Mouse (Mus musculus) embryonic fibroblast, embryonic 13.5 days (primary cell): ENCODE results near the gene Map3k14. TPM values are rescaled to one million over a fixed set of nuclear protein-coding genes. Genes with fewer than 3 reads are reported as not detected.

Experiments
- H3K27ac ChIP-seq: 2 replicates; pipeline ENCODE4 v1.5.1; 2012; ENCODE audit warnings: low read length, control low read depth, inconsistent platforms; ENCODE audit not compliant: insufficient read depth
- H3K4me1 ChIP-seq: 2 replicates; pipeline ENCODE4 v1.6.1; 2011; ENCODE audit warnings: low read length; ENCODE audit not compliant: control insufficient read depth, insufficient read depth
- H3K4me3 ChIP-seq: 2 replicates; pipeline ENCODE4 v1.5.1; 2011; ENCODE audit warnings: mild to moderate bottlenecking, control low read depth, low read length; ENCODE audit not compliant: insufficient read depth
- CTCF ChIP-seq: IDR thresholded peaks from 2 replicates; pipeline ENCODE4 v1.5.1; 2011; ENCODE audit warnings: mild to moderate bottlenecking, control low read depth, low read length, moderate library complexity, borderline replicate concordance; ENCODE audit not compliant: insufficient read depth
- POLR2A ChIP-seq: IDR thresholded peaks from 2 replicates; pipeline ENCODE4 v1.6.1; 2011; ENCODE audit warnings: low read depth, mild to moderate bottlenecking, control low read depth, low read length, moderate library complexity
- polyA plus RNA-seq: library from polyadenylated mRNA; stranded (reverse); fragments of >200 nt; gene quantifications from 2 replicates; pipeline ENCODE4 v1.2.4, GENCODE M21; 2011; ENCODE audit warnings: low read depth; ENCODE audit not compliant: missing spikeins, insufficient read length

Gene Map3k14
- polyA plus RNA-seq, 1 experiment, result 8.5 TPM

- Histone ChIP-seq H3K4me3 (no peak overlapping the region), H3K4me1 (no peaks in the 10 kb centered on the region), H3K27ac (no peak overlapping the region)
- TF ChIP-seq POLR2A (no peak), CTCF (no peak)
These were observed 94.1 kb downstream of the Map3k14 start for GRCm38 (mm10) chr11:103173041-103173770.

GRCm38 (mm10) chr11:103172392-103173040 lies 94.8 kb downstream of the Map3k14 start:
- Histone ChIP-seq H3K4me1 (no peaks in the 10 kb centered on the region), H3K27ac (no peak overlapping the region), H3K4me3 (no peak overlapping the region)
- TF ChIP-seq CTCF, result no peak
- no peak for TF ChIP-seq POLR2A

GRCm38 (mm10) chr11:103171703-103172391 lies 95.4 kb downstream of the Map3k14 start:
- no peak for TF ChIP-seq CTCF
- TF ChIP-seq POLR2A, result no peak
- Histone ChIP-seq H3K4me3 (no peak overlapping the region), H3K4me1 (no peaks in the 10 kb centered on the region), H3K27ac (no peak overlapping the region)

GRCm38 (mm10) chr11:103171286-103171620 lies 96.0 kb downstream of the Map3k14 start:
- TF ChIP-seq CTCF, result no peak
- TF ChIP-seq POLR2A, result no peak
- Histone ChIP-seq H3K4me1 (no peaks in the 10 kb centered on the region), H3K4me3 (peak overlapping the region; percentile 22; the same call in 1 of the 2 replicates), H3K27ac (no peak overlapping the region)

GRCm38 (mm10) chr11:103170494-103171285 lies 96.6 kb downstream of the Map3k14 start, which contains the start of gene Fmnl1:
Fmnl1 (plus strand) TSS chr11:103171107.
- Histone ChIP-seq H3K4me3 (peak within 1 kb of the TSS; percentile 22), H3K4me1 (no peaks in the 10 kb centered on the region), H3K27ac (no peak within 1 kb of the TSS)
- TF ChIP-seq CTCF (no peak), POLR2A (no peak)

GRCm38 (mm10) chr11:103170111-103170493 lies 97.2 kb downstream of the Map3k14 start:
- Histone ChIP-seq H3K27ac (no peak overlapping the region), H3K4me1 (no peaks in the 10 kb centered on the region), H3K4me3 (no peak overlapping the region)
- TF ChIP-seq CTCF, result no peak
- no peak for TF ChIP-seq POLR2A

Other genes starting within 250 kb of the Map3k14 start
- gene Nmt1, start 239.3 kb downstream of the Map3k14 start, polyA plus RNA-seq, result 91.1 and 111 TPM in 2 replicates
- 57.7 and 66.6 TPM in 2 replicates for gene Dcakd, start 239.1 kb downstream of the Map3k14 start, polyA plus RNA-seq
- gene Plcd3, start 165.8 kb downstream of the Map3k14 start, polyA plus RNA-seq, result 5.6 and 7.1 TPM in 2 replicates
- gene Acbd4, start 165.8 kb downstream of the Map3k14 start, polyA plus RNA-seq, result 23.3 and 24.3 TPM in 2 replicates
- gene Hexim1, start 151.2 kb downstream of the Map3k14 start, polyA plus RNA-seq, result 16.8 and 19.0 TPM in 2 replicates
- 2.3 and 3.1 TPM in 2 replicates for gene Hexim2, start 135.0 kb downstream of the Map3k14 start, polyA plus RNA-seq
- 1.1 TPM in 1 of 2 replicates, not detected in the other for gene Fmnl1, start 96.4 kb downstream of the Map3k14 start, polyA plus RNA-seq
- 0.68 TPM in 1 of 2 replicates, not detected in the other for gene 1700023F06Rik, start 58.9 kb downstream of the Map3k14 start, polyA plus RNA-seq
- not detected in 2 replicates for gene Spata32, start 49.0 kb downstream of the Map3k14 start, polyA plus RNA-seq
- 2.0 and 4.5 TPM in 2 replicates for gene Arhgap27, start 96.2 kb upstream of the Map3k14 start, polyA plus RNA-seq
- gene Plekhm1, start 145.2 kb upstream of the Map3k14 start, polyA plus RNA-seq, result 8.3 and 9.0 TPM in 2 replicates
- not detected in 2 replicates for gene Lrrc37a, start 237.1 kb upstream of the Map3k14 start, polyA plus RNA-seq